Mouse (Mus musculus) layer of hippocampus, postnatal 10 days (tissue): ENCODE measurements around the gene Nfkbil1. TPM values are rescaled to one million over a fixed set of nuclear protein-coding genes. Genes with fewer than 3 reads are reported as not detected.

ENCODE experiments used
- DNase-seq, 2 experiments: peaks; one replicate each; pipeline ENCODE4 v3.0.0; 2021; ENCODE audit warnings: low spot score in 2 of 2
- microRNA-seq, 2 experiments: library from miRNA; unstranded; fragments of <30 nt; microRNA quantifications; one replicate each; pipeline ENCODE4 v1.2.0; 2021
- total RNA-seq, 2 experiments: library from RNA; stranded (reverse); gene quantifications; 2 replicates each; pipeline ENCODE4 v1.2.3; 2021

The Nfkbil1 gene
- total RNA-seq, 2 experiments from 2014 or later = 14.2 to 15.5 TPM

DNA sequence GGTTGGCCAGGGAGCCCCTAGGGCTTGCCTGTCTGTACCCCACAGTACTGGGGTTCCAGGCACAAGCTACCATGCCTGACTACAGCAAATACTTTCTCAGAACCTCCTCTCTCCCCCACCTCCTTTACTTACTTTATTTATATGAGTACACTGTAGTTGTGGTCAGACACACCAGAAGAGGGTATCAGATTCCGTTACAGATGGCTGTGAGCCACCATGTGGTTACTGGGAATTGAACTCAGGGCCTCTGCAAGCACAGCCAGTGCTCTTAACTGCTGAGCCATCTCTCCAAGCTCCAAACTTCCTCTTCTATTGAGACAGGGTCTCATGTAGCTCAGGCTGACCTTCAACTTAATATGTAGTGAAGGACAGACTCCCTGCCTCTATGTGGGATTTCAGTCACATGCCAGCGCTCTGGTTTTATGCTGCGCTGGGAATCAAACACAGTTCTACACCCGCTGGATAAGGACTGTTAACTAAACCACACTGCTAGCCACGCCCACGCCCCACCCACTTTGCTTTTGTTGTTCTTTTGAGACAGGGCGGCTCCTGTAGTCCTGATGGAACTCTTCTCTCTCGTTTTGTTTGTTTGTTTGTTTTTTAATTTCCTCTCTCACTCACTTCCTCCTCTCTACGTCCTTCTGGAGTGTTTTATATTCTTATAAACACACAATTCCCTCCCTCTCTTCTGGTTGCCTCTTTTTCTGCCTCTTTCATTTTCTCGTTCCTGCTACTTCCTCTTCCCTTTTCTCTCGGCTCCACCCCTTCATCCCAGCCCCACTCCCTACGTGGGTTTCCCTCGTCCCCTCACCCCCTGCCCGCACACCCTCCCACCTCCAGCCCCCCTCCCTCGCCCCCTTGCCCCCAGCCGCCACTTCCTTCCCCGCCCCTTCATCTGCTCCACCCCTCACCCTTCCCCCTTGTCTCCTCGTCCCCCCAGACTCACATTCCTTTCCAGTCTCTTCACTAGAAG is 49.7 kb downstream of the Nfkbil1 start:
- no peak for DNase-seq

- DNase-seq = no peak
These were observed 55.5 kb downstream of the Nfkbil1 start for GRCm38 (mm10) chr17:35180093-35180492.

DNA sequence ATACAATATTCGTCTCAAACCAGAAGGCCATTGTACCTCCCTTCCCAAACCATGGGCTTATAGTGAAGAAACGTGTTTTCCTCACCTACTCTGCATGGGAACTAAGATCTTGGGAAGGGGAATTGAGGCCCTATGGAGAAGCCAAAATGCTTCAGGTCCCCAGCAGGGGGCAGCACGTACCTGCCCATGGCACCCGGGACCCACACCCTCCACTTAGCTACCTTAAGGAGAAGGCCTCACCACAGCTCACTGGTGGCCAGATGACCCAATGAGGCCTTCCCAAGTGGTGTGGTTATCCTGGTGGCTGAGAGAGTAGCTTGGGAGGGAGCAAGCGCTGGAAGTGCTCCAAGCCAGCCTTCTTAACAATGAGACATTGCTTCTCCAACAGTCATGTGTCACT is 57.1 kb downstream of the Nfkbil1 start:
- DNase-seq = peak; percentile 62 to 69

GRCm38 (mm10) chr17:35175968-35176367 is 59.6 kb downstream of the Nfkbil1 start, which contains the start of gene Aif1:
Gene Aif1 (minus strand): TSS chr17:35176068.
- no peak for DNase-seq

DNA sequence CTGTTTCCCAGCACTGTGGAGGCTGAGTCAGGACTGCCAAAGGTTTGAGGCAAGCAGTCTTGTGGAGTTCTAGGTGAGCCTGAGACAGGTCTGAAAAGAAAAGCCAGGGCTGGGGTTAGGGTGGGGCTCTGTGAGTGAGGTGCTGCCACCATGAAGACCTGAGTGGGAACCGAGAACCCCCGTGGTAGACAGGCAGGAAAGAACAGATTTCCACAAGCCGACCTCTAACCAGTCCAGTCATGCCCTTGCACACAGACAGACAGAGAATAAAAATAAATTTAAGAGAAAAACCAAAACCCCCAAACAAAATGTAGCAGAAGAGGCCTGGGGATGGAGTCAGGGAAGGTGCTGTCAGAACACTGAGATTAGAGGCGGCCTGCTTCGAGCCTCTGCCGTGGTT is 60.2 kb downstream of the Nfkbil1 start:
- no peak for DNase-seq

- no peak for DNase-seq
These were observed 61.2 kb downstream of the Nfkbil1 start for GRCm38 (mm10) chr17:35174201-35174977.

GRCm38 (mm10) chr17:35173329-35173728 is 62.3 kb downstream of the Nfkbil1 start:
- no peak for DNase-seq

DNA sequence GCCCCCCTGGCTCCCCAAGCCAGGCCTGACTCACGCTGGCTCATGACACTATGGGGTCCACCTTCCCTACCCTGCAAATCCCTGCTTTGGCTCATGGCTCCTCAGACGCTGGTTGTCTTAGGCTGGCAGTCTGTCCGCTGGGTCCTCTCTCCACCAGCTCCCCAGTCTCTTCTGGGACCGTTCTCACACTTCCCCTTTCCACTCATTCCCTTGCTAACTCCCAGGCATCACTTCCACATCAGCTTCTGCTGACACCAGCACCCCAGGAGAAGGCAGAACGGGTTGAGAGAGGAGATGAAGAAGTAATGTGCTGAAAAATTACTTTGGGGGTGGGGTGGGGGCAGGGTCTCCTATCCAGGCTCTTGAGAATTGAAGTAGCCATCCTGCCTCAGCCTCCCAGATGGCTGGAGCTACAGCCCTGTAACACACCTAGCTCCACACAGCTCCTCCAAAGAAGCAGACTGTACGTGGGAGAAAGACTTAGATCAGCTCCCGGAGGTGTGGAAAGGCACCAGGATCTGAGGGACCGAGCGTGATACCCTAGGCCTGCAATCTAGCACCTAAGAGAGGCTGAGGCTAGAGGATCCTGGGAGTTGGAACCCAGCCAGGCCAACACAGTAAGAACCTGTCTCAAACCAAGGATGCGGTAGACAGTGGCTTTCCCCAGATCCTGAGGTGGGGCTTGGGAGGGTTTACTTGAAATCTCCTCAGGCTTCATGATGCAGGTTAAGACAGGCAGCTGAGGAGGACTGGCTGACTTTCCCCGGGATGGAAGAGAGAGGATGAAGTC is 63.0 kb downstream of the Nfkbil1 start:
- DNase-seq = peak in 1 of 2 experiments; percentile 24

Small RNA genes within 50 kb of the gene (microRNA-seq; reads per million reads assigned to microRNA genes)
- gene Mir6973a (0 reads per million in 2 experiments), gene Mir6974 (0 to 0.22 reads per million in 2 experiments), gene Mir6975 (0.89 to 2.2 reads per million in 2 experiments), gene Mir8094 (0 to 0.39 reads per million in 2 experiments)

Other genes with a start within 250 kb of the Nfkbil1 start
- 10 to 100 TPM; 56.3 to 62.1 TPM for gene Vars, start 234.8 kb downstream of the Nfkbil1 start, total RNA-seq
- under 1 TPM; 0.16 to 0.30 TPM for gene Vwa7, start 219.2 kb downstream of the Nfkbil1 start, total RNA-seq
- gene Sapcd1, start 207.8 kb downstream of the Nfkbil1 start, total RNA-seq = 1 to 10 TPM in 1 of 2 experiments, under 1 TPM in 1; 0.53 to 1.4 TPM
- gene Msh5, start 189.0 kb downstream of the Nfkbil1 start, total RNA-seq = 1 to 10 TPM in 1 of 2 experiments, under 1 TPM in 1; 0.91 to 1.4 TPM
- gene Clic1, start 185.8 kb downstream of the Nfkbil1 start, total RNA-seq = 10 to 100 TPM; 19.3 to 19.6 TPM
- gene Ddah2, start 176.8 kb downstream of the Nfkbil1 start, total RNA-seq = 10 to 100 TPM; 47.3 to 59.0 TPM
- gene Ly6g6c, start 170.4 kb downstream of the Nfkbil1 start, total RNA-seq = not detected
- not detected for gene Mpig6b, start 169.6 kb downstream of the Nfkbil1 start, total RNA-seq
- gene Ly6g6e, start 158.9 kb downstream of the Nfkbil1 start, total RNA-seq = 1 to 10 TPM; 2.8 to 3.5 TPM
- 1 to 10 TPM in 1 of 2 experiments, under 1 TPM in 1; 0.78 to 1.6 TPM for gene Ly6g6d, start 157.7 kb downstream of the Nfkbil1 start, total RNA-seq
- not detected for gene Ly6g6f, start 150.2 kb downstream of the Nfkbil1 start, total RNA-seq
- 10 to 100 TPM; 77.4 to 79.9 TPM for gene Abhd16a, start 146.5 kb downstream of the Nfkbil1 start, total RNA-seq
- gene Ly6g5c, start 127.5 kb downstream of the Nfkbil1 start, total RNA-seq = not detected
- gene Ly6g5b, start 120.4 kb downstream of the Nfkbil1 start, total RNA-seq = under 1 TPM; 0.58 to 0.82 TPM
- 10 to 100 TPM; 10.7 to 14.6 TPM for gene Gpank1, start 114.3 kb downstream of the Nfkbil1 start, total RNA-seq
- gene Csnk2b, start 113.7 kb downstream of the Nfkbil1 start, total RNA-seq = 100 to 1,000 TPM; 178 to 202 TPM
- gene D17H6S53E, start 109.4 kb downstream of the Nfkbil1 start, total RNA-seq = 10 to 100 TPM; 21.4 to 25.9 TPM
- gene Apom, start 103.7 kb downstream of the Nfkbil1 start, total RNA-seq = not detected
- 100 to 1,000 TPM; 284 to 308 TPM for gene Bag6, start 100.6 kb downstream of the Nfkbil1 start, total RNA-seq
- 100 to 1,000 TPM; 284 to 322 TPM for gene Prrc2a, start 70.9 kb downstream of the Nfkbil1 start, total RNA-seq
- 10 to 100 TPM; 10.3 to 10.5 TPM for gene Aif1, start 59.7 kb downstream of the Nfkbil1 start, total RNA-seq
- gene Lst1, start 47.4 kb downstream of the Nfkbil1 start, total RNA-seq = 10 to 100 TPM; 15.6 to 17.2 TPM
- gene Ltb, start 41.4 kb downstream of the Nfkbil1 start, total RNA-seq = 1 to 10 TPM in 1 of 2 experiments, under 1 TPM in 1; 0.74 to 1.2 TPM
- gene Tnf, start 33.8 kb downstream of the Nfkbil1 start, total RNA-seq = not detected
- under 1 TPM; 0.43 to 0.71 TPM for gene Lta, start 30.4 kb downstream of the Nfkbil1 start, total RNA-seq
- not detected for gene Gm16181, start 15.0 kb downstream of the Nfkbil1 start, total RNA-seq
- gene Atp6v1g2, start 2.1 kb downstream of the Nfkbil1 start, total RNA-seq = 100 to 1,000 TPM; 310 to 356 TPM
- gene Ddx39b, start 6.0 kb upstream of the Nfkbil1 start, total RNA-seq = 100 to 1,000 TPM; 257 to 272 TPM
- 10 to 100 TPM; 15.2 to 17.5 TPM for gene H2-D1, start 26.9 kb upstream of the Nfkbil1 start, total RNA-seq
- under 1 TPM in 1 of 2 experiments, not detected in 1; 0.74 TPM for gene H2-Q1, start 84.6 kb upstream of the Nfkbil1 start, total RNA-seq
- gene H2-Q2, start 106.5 kb upstream of the Nfkbil1 start, total RNA-seq = 1 to 10 TPM; 2.0 to 2.1 TPM
- 1 to 10 TPM; 1.2 to 1.8 TPM for gene H2-Q4, start 143.8 kb upstream of the Nfkbil1 start, total RNA-seq
- not detected for gene H2-Q6, start 189.1 kb upstream of the Nfkbil1 start, total RNA-seq
- gene H2-Q7, start 203.4 kb upstream of the Nfkbil1 start, total RNA-seq = under 1 TPM; 0.31 to 0.39 TPM
- under 1 TPM in 1 of 2 experiments, not detected in 1; 0.07 TPM for gene H2-Q10, start 234.3 kb upstream of the Nfkbil1 start, total RNA-seq